Mouse (Mus musculus) T-helper 1 cell (primary cell): Measurements from ENCODE around the gene Donson.

Source experiments
- in situ Hi-C: fragments of 300-600 bp; cut with MboI, MseI; formaldehyde crosslinking; loops from one replicate; pipeline ENCODE4 v1.15.1; 2025; ENCODE audit warnings: high pct_unique_total_duplicates

Gene Donson

GRCm38 (mm10) chr16:91689791-91690190 lies 1.2 kb upstream of the Donson start:
- in situ Hi-C loops, result loop anchor here (5.0 kb wide), 1 partner anchor 38 kb away; the partner anchor contains the start of genes Cryzl1 and Itsn1

GRCm38 (mm10) chr16:91688023-91688618 lies 449 bp downstream of the Donson start:
- in situ Hi-C loops, result loop anchor here (5.0 kb wide), 1 partner anchor 39 kb away; the partner anchor contains the start of genes Cryzl1 and Itsn1

GRCm38 (mm10) chr16:91686369-91686768 lies 2.2 kb downstream of the Donson start:
- in situ Hi-C loops, result loop anchor here (5.0 kb wide), 1 partner anchor 41 kb away; the partner anchor contains the start of genes Cryzl1 and Itsn1

GRCm38 (mm10) chr16:91685526-91685925 lies 3.0 kb downstream of the Donson start:
- in situ Hi-C loops, result loop anchor here (5.0 kb wide), 1 partner anchor 42 kb away; the partner anchor contains the start of genes Cryzl1 and Itsn1

- in situ Hi-C loops, result loop anchor here (5.0 kb wide), 1 partner anchor 38 kb away; no protein-coding TSS in a partner anchor
Measured at GRCm38 (mm10) chr16:91680656-91681055, 7.9 kb downstream of the Donson start.

- in situ Hi-C loops, result no loop called here
Measured at GRCm38 (mm10) chr16:91678147-91678911, 10.2 kb downstream of the Donson start.

GRCm38 (mm10) chr16:91674500-91674899 lies 14.1 kb downstream of the Donson start:
- in situ Hi-C loops, result no loop called here

GRCm38 (mm10) chr16:91663795-91664194 lies 24.8 kb downstream of the Donson start:
- in situ Hi-C loops, result no loop called here

- in situ Hi-C loops, result no loop called here
Measured at GRCm38 (mm10) chr16:91662336-91662735, 26.2 kb downstream of the Donson start.

GRCm38 (mm10) chr16:91661397-91661796 lies 27.2 kb downstream of the Donson start:
- in situ Hi-C loops, result no loop called here

GRCm38 (mm10) chr16:91659798-91660197 lies 28.8 kb downstream of the Donson start:
- in situ Hi-C loops, result loop anchor here (10.0 kb wide), 1 partner anchor 1375 kb away; the partner anchor contains the start of gene Scaf4

- in situ Hi-C loops, result loop anchor here (10.0 kb wide), 1 partner anchor 1374 kb away; the partner anchor contains the start of gene Scaf4
Measured at GRCm38 (mm10) chr16:91658471-91658870, 30.1 kb downstream of the Donson start.

GRCm38 (mm10) chr16:91657285-91657684 lies 31.3 kb downstream of the Donson start:
- in situ Hi-C loops, result loop anchor here (10.0 kb wide), 1 partner anchor 1372 kb away; the partner anchor contains the start of gene Scaf4

- in situ Hi-C loops, result loop anchor here (10.0 kb wide), 1 partner anchor 1370 kb away; the partner anchor contains the start of gene Scaf4
Measured at GRCm38 (mm10) chr16:91655285-91655684, 33.3 kb downstream of the Donson start.

GRCm38 (mm10) chr16:91652191-91652590 lies 36.4 kb downstream of the Donson start:
- in situ Hi-C loops, result loop anchor here (10.0 kb wide), 1 partner anchor 1367 kb away; the partner anchor contains the start of gene Scaf4

GRCm38 (mm10) chr16:91649781-91650180 lies 38.8 kb downstream of the Donson start:
- in situ Hi-C loops, result loop anchor here (10.0 kb wide), 1 partner anchor 1365 kb away; the partner anchor contains the start of gene Scaf4

GRCm38 (mm10) chr16:91649246-91649645 lies 39.3 kb downstream of the Donson start:
- in situ Hi-C loops, result no loop called here

GRCm38 (mm10) chr16:91648220-91648550 lies 40.4 kb downstream of the Donson start:
- in situ Hi-C loops, result no loop called here

GRCm38 (mm10) chr16:91647461-91648219 lies 40.9 kb downstream of the Donson start, which contains the start of gene Son:
Gene Son, plus strand, starts transcription at chr16:91647506.
- in situ Hi-C loops, result no loop called here

GRCm38 (mm10) chr16:91646681-91647419 lies 41.7 kb downstream of the Donson start, which contains the start of gene Gart:
Gene Gart, minus strand, starts transcription at chr16:91646952.
- in situ Hi-C loops, result no loop called here
